ENCODE assay signal across 9 mouse cellular contexts in the genomic region with DNA sequence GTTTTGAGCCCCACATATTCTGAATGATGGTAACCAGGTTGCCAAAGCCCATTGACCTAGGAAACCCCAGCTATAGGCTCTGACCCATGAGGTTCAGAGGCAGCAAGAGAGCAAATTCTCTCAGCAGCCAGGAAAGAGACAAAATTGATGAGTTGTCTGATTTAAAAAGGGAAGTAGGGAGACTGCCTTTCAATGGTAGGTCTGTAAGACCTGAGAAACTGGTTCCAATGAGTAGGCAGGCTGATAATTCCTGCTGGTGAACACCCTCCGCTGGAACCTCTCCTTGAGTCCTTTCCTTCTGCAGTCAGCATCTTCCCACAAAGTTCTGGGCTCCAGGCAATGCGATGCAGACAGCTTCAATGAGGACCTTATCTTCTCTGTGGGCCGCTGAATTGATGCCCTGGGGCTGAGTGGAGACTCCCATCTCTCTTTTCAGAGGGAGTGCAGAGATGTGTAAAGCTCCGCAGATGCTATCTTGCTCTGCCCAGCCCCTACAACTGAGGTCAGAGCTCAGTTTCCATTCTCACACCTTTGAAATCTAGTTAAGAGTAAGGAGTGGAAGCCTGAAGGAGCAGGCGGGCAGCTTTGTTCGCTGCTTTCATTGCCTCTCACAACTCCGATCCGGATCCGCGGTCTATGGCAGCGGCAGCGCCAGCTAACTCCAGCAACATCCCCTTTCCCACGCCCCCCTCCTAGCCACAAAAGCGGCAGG.
DNase-seq lines count a peak whose midpoint lies in the region; ATAC-seq lines count a peak whose summit lies in the region.
"Had no signal": no experiment of that assay in that cellular context is flagged by ENCODE, and none has a peak within 500 bp of the region (broad histone marks: within the 10 kb centered on the region; RNA-seq: fewer than 3 reads in every experiment).

No protein-coding gene starts in this region.

- WGBS in heart, embryonic 11.5 days (ENCODE audit: insufficient replicate concordance) = under 1% methylated on average over 14 of the region's 14 CpGs
- 1% methylated on average over 14 of the region's 14 CpGs for WGBS in forebrain, embryonic 11.5 days
- WGBS in liver, embryonic 12.5 days (ENCODE audit: insufficient replicate concordance) = 3% methylated on average over 14 of the region's 14 CpGs

- peaks cover 18% of the 10 kb centered on the region for H3K4me1 ChIP-seq in heart, embryonic 11.5 days (ENCODE audit: control insufficient read depth, insufficient read depth, low read length)
- H3K4me1 ChIP-seq in forebrain, embryonic 11.5 days (replicated peaks; ENCODE audit: control insufficient read depth, insufficient read depth, low read length) = peaks cover 11% of the 10 kb centered on the region
- H3K4me1 ChIP-seq in liver, embryonic 12.5 days = peaks cover 46% of the 10 kb centered on the region

- intact Hi-C loops in heart, postnatal 25 days (cut with DNase I) = no loop called here

- H3K4me3 ChIP-seq in heart, embryonic 11.5 days (ENCODE audit: low read depth, low read length) = peak overlapping the region; percentile 64
- H3K4me3 ChIP-seq in forebrain, embryonic 11.5 days (ENCODE audit: low read depth, low read length) = peak overlapping the region; percentile 47
- peak overlapping the region; percentile 64 for H3K4me3 ChIP-seq in liver, embryonic 12.5 days

- no peaks in the 10 kb centered on the region for H3K36me3 ChIP-seq in heart, embryonic 11.5 days (ENCODE audit: control insufficient read depth, insufficient read depth, low read length)
- H3K36me3 ChIP-seq in forebrain, embryonic 11.5 days (ENCODE audit: control insufficient read depth, insufficient read depth, low read length) = no peaks in the 10 kb centered on the region
- H3K36me3 ChIP-seq in liver, embryonic 12.5 days = no peaks in the 10 kb centered on the region
- H3K36me3 ChIP-seq: G1E had no signal

- peak overlapping the region; percentile 66 for H3K4me2 ChIP-seq in heart, embryonic 11.5 days
- H3K4me2 ChIP-seq in forebrain, embryonic 11.5 days (ENCODE audit: low read depth, low read length, severe bottlenecking) = peak overlapping the region; percentile 73
- H3K4me2 ChIP-seq in liver, embryonic 12.5 days = peak overlapping the region; percentile 82

- no peak for DNase-seq in heart, postnatal 25 days (ENCODE audit: low spot score)
- peak; percentile 25 for DNase-seq in CD4-positive helper T cell, adult 2 months (ENCODE audit: low read depth, low spot score)
- no peak for DNase-seq in forebrain, embryonic 11.5 days (ENCODE audit: low spot score)
- no peak for DNase-seq in ovary, postnatal 36 days (ENCODE audit: low spot score)
- DNase-seq in spleen, postnatal 10 days (ENCODE audit: low spot score in 2 of 2) = no peak
- no peak for DNase-seq in natural killer cell, adult 2 months (ENCODE audit: low spot score in 2 of 2)

- peak overlapping the region; percentile 73 for H3K9ac ChIP-seq in heart, embryonic 11.5 days (ENCODE audit: low read depth, low read length)
- peak overlapping the region; percentile 48 for H3K9ac ChIP-seq in forebrain, embryonic 11.5 days (ENCODE audit: low read length)
- H3K9ac ChIP-seq in liver, embryonic 12.5 days = peak overlapping the region; percentile 68

- no peak for ATAC-seq in heart, embryonic 11.5 days (replicated peaks; ENCODE audit: insufficient number of reproducible peaks, low FRiP score, low TSS enrichment)
- peak; percentile 19; the same call in 1 of the 2 replicates for ATAC-seq in forebrain, embryonic 11.5 days (replicated peaks; ENCODE audit: low FRiP score)
- 0 out of 2 replicates have a peak, but pooled peaks have one; percentile 16 for ATAC-seq in liver, embryonic 12.5 days

- peak overlapping the region; percentile 71 for H3K27ac ChIP-seq in heart, embryonic 11.5 days (ENCODE audit: low read depth, low read length)
- no peak overlapping the region for H3K27ac ChIP-seq in forebrain, embryonic 11.5 days (ENCODE audit: low read depth, low read length)
- H3K27ac ChIP-seq in liver, embryonic 12.5 days = no peak overlapping the region

- H3K9me3 ChIP-seq in heart, embryonic 11.5 days (replicated peaks; ENCODE audit: control insufficient read depth, low read length) = no peaks in the 10 kb centered on the region
- no peaks in the 10 kb centered on the region for H3K9me3 ChIP-seq in forebrain, embryonic 11.5 days (ENCODE audit: control insufficient read depth, low read length)
- H3K9me3 ChIP-seq in liver, embryonic 12.5 days (replicated peaks) = no peaks in the 10 kb centered on the region
- H3K9me3 ChIP-seq: G1E had no signal

- H3K27me3 ChIP-seq in heart, embryonic 11.5 days (ENCODE audit: control insufficient read depth, insufficient read depth, low read length) = no peaks in the 10 kb centered on the region
- peaks cover 8% of the 10 kb centered on the region; the same call in 1 of the 2 replicates for H3K27me3 ChIP-seq in forebrain, embryonic 11.5 days (ENCODE audit: control insufficient read depth, insufficient read depth, low read length)
- H3K27me3 ChIP-seq in liver, embryonic 12.5 days (replicated peaks) = peaks cover 54% of the 10 kb centered on the region
